Mouse (Mus musculus): ENCODE results near the gene Otulinl. TPM values are rescaled to one million over a fixed set of nuclear protein-coding genes. Genes with fewer than 3 reads are reported as not detected.

The Otulinl gene
- polyA plus RNA-seq, 1 experiment from 2014 or later = 12.5 TPM

DNA sequence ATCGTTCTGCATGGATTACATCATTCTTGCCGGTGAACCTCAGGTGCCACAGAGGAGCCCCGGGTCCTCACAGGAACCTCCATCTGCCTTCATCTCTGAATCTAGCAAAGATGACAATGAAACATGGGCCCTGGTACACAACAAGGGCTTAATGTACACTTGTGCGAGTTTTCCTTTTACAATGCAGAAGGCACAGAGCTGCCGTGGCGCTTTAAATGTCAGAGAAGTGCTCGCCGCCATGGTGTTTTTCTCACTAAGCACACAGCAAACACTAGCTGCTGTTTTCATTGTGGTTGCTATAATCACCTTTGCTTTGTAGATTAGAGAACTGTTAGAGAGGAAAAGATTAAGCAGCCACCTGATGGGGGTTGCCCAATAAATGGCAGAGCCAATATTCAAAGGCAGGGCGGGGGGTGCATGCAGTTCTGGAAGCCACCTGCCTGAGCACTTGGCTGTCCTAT is 13.3 kb downstream of the Otulinl start:
- WGBS = 75% methylated on average over 9 of the region's 9 CpGs
- ATAC-seq (ENCODE audit: insufficient number of reproducible peaks, insufficient read depth, low FRiP score, low TSS enrichment, low read depth) = no peak

DNA sequence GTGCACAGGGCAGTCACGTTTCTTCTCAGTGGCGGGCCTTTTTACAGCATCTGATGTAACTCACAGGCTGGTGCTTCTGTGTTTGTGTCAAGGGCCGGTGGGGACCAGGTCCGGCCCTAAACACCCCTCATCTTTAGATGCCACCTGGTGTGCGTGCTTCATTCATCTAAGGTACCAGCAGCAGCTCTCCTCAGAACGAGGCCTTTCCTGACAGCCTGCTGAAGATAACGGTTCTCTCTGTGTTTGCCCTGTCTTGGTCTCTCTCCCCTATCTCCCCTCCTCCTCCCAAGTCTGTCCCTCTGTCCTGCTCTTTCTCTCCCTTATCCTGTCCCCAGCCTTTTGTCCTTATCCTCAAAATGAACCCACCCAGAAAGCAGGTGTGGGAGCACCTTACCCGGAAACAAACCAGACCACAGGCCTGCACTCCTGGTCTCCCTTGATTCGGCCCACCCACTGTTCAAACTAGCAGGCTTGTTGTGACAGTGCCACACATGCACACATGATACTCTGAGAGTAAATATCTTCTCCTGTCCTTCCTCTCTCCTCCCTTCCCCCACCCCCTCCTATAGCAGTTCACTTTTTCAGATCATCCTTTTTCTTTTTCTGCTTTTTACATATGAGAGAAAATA is 14.4 kb downstream of the Otulinl start:
- ATAC-seq (ENCODE audit: insufficient number of reproducible peaks, insufficient read depth, low FRiP score, low TSS enrichment, low read depth) = no peak
- H3K9ac ChIP-seq (replicated peaks) = no peak overlapping the region
- no peak overlapping the region for H3K27ac ChIP-seq
- no peak overlapping the region for H3K4me3 ChIP-seq (replicated peaks)
- H3K27me3 ChIP-seq = no peaks in the 10 kb centered on the region
- no peak overlapping the region for H3K4me2 ChIP-seq
- H3K9me3 ChIP-seq = no peaks in the 10 kb centered on the region
- no peaks in the 10 kb centered on the region for H3K36me3 ChIP-seq
- WGBS = 68% methylated on average over 9 of the region's 9 CpGs
- H3K4me1 ChIP-seq (replicated peaks) = peaks cover 11% of the 10 kb centered on the region

More for the DNA sequence above, 13.3 kb downstream of the Otulinl start:
- Histone ChIP-seq H3K27me3 (no peaks in the 10 kb centered on the region), H3K36me3 (no peaks in the 10 kb centered on the region), H3K9ac (replicated peaks) (no peak overlapping the region), H3K27ac (no peak overlapping the region), H3K4me3 (replicated peaks) (no peak overlapping the region), H3K4me2 (no peak overlapping the region), H3K9me3 (no peaks in the 10 kb centered on the region), H3K4me1 (replicated peaks) (peaks cover 11% of the 10 kb centered on the region)

DNA sequence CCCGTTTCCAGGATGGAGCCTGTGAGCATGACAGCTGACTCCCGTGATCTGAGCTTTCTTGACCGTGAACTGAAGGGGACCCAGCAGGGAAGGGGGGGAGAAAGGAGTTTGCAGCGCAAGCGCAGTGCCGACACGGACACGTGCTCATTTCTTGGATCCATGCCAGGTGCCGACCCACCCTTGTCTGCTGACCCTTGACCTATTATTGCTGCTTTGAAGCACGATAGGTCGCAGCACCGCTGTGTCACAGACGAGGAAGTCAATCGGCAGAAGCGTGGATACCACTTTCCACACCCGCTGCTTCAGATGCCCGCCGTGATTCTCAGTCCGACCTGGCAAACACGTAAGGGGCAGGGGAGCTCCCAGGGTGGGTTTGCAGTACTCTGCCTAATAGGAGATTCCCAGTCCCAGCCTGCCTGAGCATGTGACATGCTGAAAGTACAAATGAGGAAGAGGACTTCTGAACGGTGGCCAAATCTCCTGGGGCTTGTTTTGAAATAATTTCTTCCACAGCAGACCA is 15.9 kb downstream of the Otulinl start:
- no peaks in the 10 kb centered on the region for H3K9me3 ChIP-seq
- no peak for ATAC-seq (ENCODE audit: insufficient number of reproducible peaks, insufficient read depth, low FRiP score, low TSS enrichment, low read depth)
- no peak overlapping the region for H3K4me3 ChIP-seq (replicated peaks)
- WGBS = 55% methylated on average over 21 of the region's 21 CpGs
- H3K27ac ChIP-seq = no peak overlapping the region
- H3K27me3 ChIP-seq = no peaks in the 10 kb centered on the region
- H3K9ac ChIP-seq (replicated peaks) = 0 out of 2 replicates have a peak overlapping the region, but pooled peaks have one; percentile 0
- H3K4me2 ChIP-seq = 0 out of 2 replicates have a peak overlapping the region, but pooled peaks have one; percentile 19
- H3K4me1 ChIP-seq (replicated peaks) = peaks cover 11% of the 10 kb centered on the region
- H3K36me3 ChIP-seq = no peaks in the 10 kb centered on the region

DNA sequence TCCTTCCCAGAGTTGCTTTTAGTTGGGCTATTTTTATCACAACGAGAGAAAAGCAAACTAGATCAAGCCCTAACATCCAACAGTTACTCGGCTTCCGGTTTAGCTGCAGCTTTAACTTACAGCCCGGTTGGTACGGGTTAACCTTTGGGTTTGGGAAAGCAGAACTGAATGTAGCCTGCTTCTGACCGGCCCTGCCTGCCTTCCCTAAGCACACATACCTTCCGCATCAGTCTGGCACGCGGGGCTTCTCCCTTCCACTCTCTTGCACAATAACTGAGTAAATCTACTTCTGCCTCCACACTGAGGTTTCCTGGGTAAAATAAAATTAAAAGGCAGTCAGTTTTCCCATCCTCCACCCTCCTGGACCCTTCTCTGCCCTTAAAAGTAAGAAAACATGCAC is 17.3 kb downstream of the Otulinl start:
- Histone ChIP-seq H3K27me3 (no peaks in the 10 kb centered on the region), H3K36me3 (no peaks in the 10 kb centered on the region), H3K27ac (no peak overlapping the region), H3K4me1 (replicated peaks) (peaks cover 11% of the 10 kb centered on the region), H3K4me2 (no peak overlapping the region), H3K4me3 (replicated peaks) (no peak overlapping the region), H3K9me3 (no peaks in the 10 kb centered on the region), H3K9ac (replicated peaks) (no peak overlapping the region)
- ATAC-seq (ENCODE audit: insufficient number of reproducible peaks, insufficient read depth, low FRiP score, low TSS enrichment, low read depth) = no peak
- WGBS = 93% methylated on average over 9 of the region's 9 CpGs

DNA sequence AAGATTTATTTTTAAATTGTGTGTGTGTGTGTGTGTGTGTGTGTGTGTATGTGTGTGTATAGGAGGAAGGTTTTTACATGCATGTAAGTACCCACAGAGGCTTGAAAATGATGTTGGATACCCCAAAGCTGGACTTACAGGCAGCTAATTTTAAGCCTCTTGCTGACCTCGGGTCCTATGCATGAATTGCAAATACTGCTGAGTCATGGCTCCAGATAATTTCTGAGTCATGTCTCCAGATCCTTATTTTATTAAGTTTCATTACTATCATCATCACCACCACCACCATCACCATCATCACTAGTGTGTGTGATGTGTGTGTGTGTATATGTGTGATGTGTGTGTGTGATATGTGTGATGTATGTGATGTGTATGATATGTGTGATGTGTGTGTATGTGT is 18.7 kb downstream of the Otulinl start:
- H3K9me3 ChIP-seq = no peaks in the 10 kb centered on the region
- no peak overlapping the region for H3K9ac ChIP-seq (replicated peaks)
- H3K4me1 ChIP-seq (replicated peaks) = peaks cover 6% of the 10 kb centered on the region
- WGBS = 63% methylated on average over 1 of the region's 1 CpGs
- no peak for ATAC-seq (ENCODE audit: insufficient number of reproducible peaks, insufficient read depth, low FRiP score, low TSS enrichment, low read depth)
- H3K4me2 ChIP-seq = no peak overlapping the region
- no peak overlapping the region for H3K4me3 ChIP-seq (replicated peaks)
- no peaks in the 10 kb centered on the region for H3K27me3 ChIP-seq
- H3K36me3 ChIP-seq = 0 out of 2 replicates have a peak, but pooled peaks cover 4% of the 10 kb centered on the region
- no peak overlapping the region for H3K27ac ChIP-seq

DNA sequence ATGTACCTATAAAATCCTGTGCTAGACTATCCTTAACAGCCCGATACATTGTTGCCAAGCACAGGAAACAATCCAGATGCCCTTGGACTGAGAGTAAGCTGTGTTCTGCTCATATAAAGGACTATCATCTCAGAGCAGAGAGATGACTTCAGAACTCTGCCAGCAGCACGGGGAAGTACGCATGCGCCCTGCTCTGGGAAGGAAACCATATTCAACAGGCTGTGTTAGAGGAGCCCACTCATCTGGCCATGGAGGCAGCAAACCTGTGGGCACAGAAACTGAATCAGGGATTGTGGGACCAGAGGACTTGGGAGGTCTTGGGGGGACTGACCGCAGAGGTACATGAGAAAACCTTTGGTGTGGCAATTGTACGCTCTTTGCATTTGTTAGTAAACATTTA is 19.7 kb downstream of the Otulinl start:
- 0 out of 2 replicates have a peak, but pooled peaks cover 4% of the 10 kb centered on the region for H3K36me3 ChIP-seq
- no peak overlapping the region for H3K9ac ChIP-seq (replicated peaks)
- ATAC-seq (ENCODE audit: insufficient number of reproducible peaks, insufficient read depth, low FRiP score, low TSS enrichment, low read depth) = no peak
- no peak overlapping the region for H3K27ac ChIP-seq
- H3K4me3 ChIP-seq (replicated peaks) = no peak overlapping the region
- 83% methylated on average over 6 of the region's 6 CpGs for WGBS
- no peaks in the 10 kb centered on the region for H3K27me3 ChIP-seq
- no peaks in the 10 kb centered on the region for H3K9me3 ChIP-seq
- no peak overlapping the region for H3K4me2 ChIP-seq
- H3K4me1 ChIP-seq (replicated peaks) = peaks cover 6% of the 10 kb centered on the region

DNA sequence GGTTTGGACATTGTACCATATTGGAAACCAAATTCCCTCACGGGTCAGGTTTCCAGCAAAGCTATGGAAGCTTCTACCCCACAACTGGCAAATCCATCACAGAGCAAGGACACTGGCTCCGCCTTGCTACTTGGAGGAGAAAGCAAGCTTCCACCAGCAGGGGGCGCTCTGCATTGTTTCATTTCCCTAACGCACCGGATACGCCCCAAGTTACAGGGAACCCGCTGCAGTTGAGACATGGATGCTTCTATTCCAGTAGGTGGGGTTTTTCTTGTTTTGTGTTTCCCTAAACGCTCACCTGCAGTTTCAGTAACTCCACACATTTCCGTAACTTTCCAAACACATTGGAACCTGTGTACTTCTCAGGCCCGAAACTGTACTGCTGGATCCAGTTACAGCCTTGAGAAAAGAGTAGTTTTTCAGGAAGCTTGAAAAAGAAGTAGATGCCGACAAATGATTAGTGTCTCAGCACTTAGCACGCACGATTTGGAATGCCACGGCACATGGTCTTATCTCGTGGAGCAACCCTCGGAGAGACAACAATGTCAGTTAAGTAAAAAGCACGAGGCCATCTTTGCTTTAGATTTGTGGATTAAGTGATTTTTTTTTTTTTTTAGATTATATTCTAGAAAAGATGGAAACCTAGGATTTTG is 21.7 kb downstream of the Otulinl start:
- Histone ChIP-seq H3K27me3 (no peaks in the 10 kb centered on the region), H3K9ac (replicated peaks) (no peak overlapping the region), H3K4me2 (no peak overlapping the region), H3K27ac (no peak overlapping the region), H3K4me1 (replicated peaks) (no peaks in the 10 kb centered on the region), H3K36me3 (0 out of 2 replicates have a peak, but pooled peaks cover 4% of the 10 kb centered on the region), H3K9me3 (no peaks in the 10 kb centered on the region), H3K4me3 (replicated peaks) (no peak overlapping the region)
- 0 out of 2 replicates have a peak, but pooled peaks have one; percentile 56 for ATAC-seq (ENCODE audit: insufficient number of reproducible peaks, insufficient read depth, low FRiP score, low TSS enrichment, low read depth)
- 44% methylated on average over 17 of the region's 17 CpGs for WGBS

DNA sequence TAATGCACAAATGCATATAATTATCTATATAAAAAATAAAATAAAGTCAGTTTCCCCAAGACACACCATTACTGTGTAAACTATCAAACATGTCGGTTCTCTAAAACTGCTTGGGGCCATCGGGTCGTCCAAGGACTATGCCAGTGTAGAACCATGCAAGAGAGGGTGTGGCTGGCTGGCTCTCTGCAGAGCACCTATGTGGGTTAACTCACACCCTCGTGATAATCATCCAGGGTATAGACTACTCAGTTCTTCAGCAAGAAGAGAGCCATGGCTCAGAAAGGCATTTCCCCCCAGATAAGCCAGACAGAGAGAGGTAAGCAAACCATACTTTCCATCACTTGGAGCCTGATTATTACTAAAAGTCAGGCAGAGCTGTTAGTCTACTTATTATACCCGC is 22.2 kb downstream of the Otulinl start:
- H3K27me3 ChIP-seq = no peaks in the 10 kb centered on the region
- 79% methylated on average over 5 of the region's 5 CpGs for WGBS
- H3K9ac ChIP-seq (replicated peaks) = no peak overlapping the region
- H3K9me3 ChIP-seq = no peaks in the 10 kb centered on the region
- H3K36me3 ChIP-seq = 0 out of 2 replicates have a peak, but pooled peaks cover 4% of the 10 kb centered on the region
- H3K4me3 ChIP-seq (replicated peaks) = no peak overlapping the region
- ATAC-seq (ENCODE audit: insufficient number of reproducible peaks, insufficient read depth, low FRiP score, low TSS enrichment, low read depth) = no peak
- no peak overlapping the region for H3K27ac ChIP-seq
- no peak overlapping the region for H3K4me2 ChIP-seq
- no peaks in the 10 kb centered on the region for H3K4me1 ChIP-seq (replicated peaks)

DNA sequence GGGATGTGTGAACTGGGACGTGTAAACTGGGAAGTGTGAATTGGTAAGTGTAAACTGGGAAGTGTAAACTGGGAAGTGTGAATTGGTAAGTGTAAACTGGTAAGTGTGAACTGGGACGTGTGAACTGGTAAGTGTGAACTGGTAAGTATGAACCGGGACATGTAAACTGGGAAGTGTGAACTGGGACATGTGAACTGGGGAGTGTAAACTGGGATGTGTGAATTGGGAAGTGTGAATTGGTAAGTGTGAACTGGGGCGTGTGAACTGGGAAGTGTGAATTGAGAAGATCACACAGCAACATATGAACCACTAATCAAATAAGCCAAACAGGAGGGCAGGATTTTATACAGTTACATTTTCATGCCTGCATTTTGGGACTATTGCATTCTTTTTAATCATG is 23.0 kb downstream of the Otulinl start:
- Histone ChIP-seq H3K27me3 (no peaks in the 10 kb centered on the region), H3K9ac (replicated peaks) (no peak overlapping the region), H3K4me1 (replicated peaks) (no peaks in the 10 kb centered on the region), H3K36me3 (0 out of 2 replicates have a peak, but pooled peaks cover 4% of the 10 kb centered on the region), H3K4me3 (replicated peaks) (no peak overlapping the region), H3K4me2 (no peak overlapping the region), H3K9me3 (no peaks in the 10 kb centered on the region), H3K27ac (no peak overlapping the region)
- WGBS = 87% methylated on average over 4 of the region's 4 CpGs
- ATAC-seq (ENCODE audit: insufficient number of reproducible peaks, insufficient read depth, low FRiP score, low TSS enrichment, low read depth) = no peak

DNA sequence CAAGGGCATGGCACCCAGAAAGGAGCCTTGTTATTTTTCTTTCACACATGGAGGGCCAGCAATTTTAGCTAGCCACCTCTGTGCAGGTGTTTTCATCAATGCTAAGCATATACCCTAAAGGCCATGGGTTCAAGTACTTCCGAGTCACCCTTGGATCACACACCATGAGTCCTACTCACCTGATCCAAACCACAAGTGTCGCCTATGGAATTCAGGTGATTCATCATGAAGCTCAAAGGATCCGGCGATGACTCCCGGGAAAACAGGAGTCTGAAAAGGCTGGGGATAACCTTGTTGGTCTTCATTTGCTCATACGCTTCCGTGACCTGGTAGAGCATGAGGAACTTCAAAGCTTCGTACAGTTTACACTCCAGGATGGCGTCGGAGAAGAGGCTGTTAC is 23.5 kb downstream of the Otulinl start:
- 0 out of 2 replicates have a peak, but pooled peaks cover 4% of the 10 kb centered on the region for H3K36me3 ChIP-seq
- H3K27me3 ChIP-seq = no peaks in the 10 kb centered on the region
- H3K9me3 ChIP-seq = no peaks in the 10 kb centered on the region
- H3K4me3 ChIP-seq (replicated peaks) = no peak overlapping the region
- no peak for ATAC-seq (ENCODE audit: insufficient number of reproducible peaks, insufficient read depth, low FRiP score, low TSS enrichment, low read depth)
- no peak overlapping the region for H3K4me2 ChIP-seq
- H3K9ac ChIP-seq (replicated peaks) = no peak overlapping the region
- no peak overlapping the region for H3K27ac ChIP-seq
- WGBS = 94% methylated on average over 10 of the region's 10 CpGs
- H3K4me1 ChIP-seq (replicated peaks) = no peaks in the 10 kb centered on the region

DNA sequence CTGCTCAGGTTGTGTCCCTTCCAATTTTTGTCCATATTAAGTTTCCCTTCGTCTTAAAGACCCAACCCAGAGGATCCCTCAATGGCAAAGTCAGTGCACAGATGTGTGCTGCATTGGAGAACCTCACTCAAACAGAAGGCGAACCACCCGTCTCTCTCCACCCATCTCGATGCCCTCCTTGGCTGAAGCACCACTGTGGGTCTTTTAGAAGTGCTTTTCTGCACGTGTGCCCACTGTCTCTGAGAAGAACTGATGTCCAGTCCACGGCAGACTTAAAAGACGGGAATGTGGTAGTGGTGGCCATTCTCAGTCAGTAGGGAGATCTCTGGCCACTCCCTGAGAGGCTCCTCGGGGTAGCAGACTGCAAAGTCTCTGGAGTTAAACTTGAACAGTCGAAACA is 24.8 kb downstream of the Otulinl start:
- Histone ChIP-seq H3K9me3 (no peaks in the 10 kb centered on the region), H3K27me3 (no peaks in the 10 kb centered on the region), H3K27ac (no peak overlapping the region), H3K9ac (replicated peaks) (no peak overlapping the region), H3K4me3 (replicated peaks) (no peak overlapping the region), H3K36me3 (0 out of 2 replicates have a peak, but pooled peaks cover 4% of the 10 kb centered on the region), H3K4me1 (replicated peaks) (no peaks in the 10 kb centered on the region), H3K4me2 (no peak overlapping the region)
- 80% methylated on average over 9 of the region's 9 CpGs for WGBS
- no peak for ATAC-seq (ENCODE audit: insufficient number of reproducible peaks, insufficient read depth, low FRiP score, low TSS enrichment, low read depth)

All from limb, embryonic 12.5 days (tissue).